Mouse (Mus musculus) MEL-GATA-1-ER (cell line): ENCODE measurements around the gene Esam.

Source experiments
- DNase-seq: peaks from one replicate; pipeline ENCODE4 v3.0.0-alpha.2; 2012; ENCODE audit warnings: low read depth; ENCODE audit errors: extremely low read depth

Gene Esam

DNA sequence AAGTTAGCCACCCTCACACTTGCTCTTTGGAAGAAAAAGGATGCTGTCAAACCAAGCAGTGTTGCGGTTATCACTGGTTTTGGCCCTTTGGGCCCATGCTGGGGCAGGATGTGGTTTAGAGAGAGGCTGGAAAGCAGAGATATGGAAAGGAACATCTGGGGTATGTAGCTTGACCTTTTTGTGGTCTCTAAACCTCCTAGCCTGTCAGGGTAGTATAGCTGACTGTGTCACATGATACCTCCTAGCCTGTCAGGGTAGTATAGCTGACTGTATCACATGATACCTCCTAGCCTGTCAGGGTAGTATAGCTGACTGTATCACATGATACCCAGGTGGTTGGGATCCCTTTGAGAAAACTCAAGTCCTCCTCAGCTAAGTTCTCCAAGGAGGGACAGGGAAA, 26.4 kb downstream of the Esam start:
- DNase-seq = peak; percentile 93

DNA sequence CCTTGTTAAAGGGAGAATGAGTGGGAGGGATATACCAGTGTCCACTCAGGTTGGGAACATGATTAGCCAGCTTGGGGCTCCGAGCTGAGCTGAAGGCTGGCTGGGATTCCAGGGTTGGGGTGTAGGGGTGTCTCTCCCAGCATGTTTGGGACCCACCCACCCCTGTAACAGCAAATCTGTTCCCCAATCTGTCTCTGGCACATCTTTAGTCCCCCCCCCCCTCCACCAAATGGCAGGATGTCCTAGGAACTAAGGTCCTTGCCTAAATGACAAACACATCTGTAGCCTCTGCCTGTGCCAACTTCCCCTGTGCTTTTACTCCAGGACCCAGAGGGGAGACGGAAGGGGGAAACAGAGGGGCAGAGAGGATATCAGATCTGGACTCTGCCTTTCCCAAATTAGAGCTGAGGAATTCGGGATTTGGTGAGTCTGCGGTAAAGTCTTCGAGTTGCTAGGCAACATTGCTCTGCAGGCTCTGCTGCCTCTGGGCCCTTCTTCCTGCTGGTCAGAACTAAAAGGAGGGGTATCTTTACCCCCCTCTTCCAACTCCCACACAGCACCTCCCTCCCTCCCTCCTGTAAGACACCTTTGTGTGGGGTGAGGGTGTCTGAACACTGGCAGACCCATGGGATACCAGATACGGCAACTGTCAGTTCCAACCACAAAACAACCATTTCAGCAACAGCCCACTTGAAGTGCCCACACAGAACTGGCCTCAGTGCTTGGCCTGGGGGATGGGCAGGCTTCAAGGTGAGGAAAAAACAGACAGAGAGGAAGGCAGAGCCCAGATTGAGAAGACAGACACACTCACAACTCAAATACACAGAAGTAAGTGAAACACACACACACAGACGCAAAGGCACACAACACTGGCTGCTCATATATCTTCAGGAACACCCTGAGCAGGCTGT, 27.2 kb downstream of the Esam start, which contains the start of gene Siae:
Siae (plus strand) TSS at position 861 of the 911 bp plus-strand sequence.
- DNase-seq = no peak

DNA sequence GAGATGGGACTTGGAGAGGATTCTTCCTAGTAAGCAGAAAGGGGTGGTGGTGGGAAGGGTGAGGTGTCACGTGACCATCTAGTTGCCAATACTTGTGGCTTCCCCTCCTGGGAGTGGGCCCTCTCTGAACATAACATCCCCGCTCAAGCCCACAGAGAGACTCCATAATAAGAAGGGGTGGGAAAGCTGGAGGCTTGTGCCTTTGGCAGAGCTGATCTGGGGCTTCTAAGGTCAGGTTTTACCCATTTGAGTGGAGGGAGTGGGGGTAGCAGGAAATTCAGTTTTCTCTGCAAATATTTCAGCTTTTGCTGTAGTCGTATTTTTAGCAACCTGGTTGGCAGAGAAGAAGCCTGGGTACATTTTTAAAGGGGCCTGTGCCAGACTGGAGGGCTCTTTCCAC, 28.5 kb downstream of the Esam start:
- no peak for DNase-seq

DNA sequence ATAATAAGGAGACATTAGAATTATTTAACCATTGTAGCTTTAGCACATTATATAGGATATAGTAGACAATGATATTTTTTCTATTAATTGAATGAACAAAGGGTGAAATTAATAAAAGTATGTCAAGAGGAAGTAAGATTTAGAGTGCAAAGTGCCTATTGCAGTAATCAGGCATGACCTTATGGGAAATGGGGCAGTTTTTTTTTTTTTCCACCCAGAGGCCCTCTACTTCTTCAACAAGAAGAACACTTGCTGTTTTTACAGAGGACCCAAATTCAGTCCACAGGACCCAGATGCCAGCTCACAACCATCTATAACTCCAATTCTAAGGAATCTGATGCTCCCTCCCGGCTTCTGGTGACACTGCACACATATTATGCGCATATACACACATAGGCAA, 32.7 kb downstream of the Esam start:
- no peak for DNase-seq

DNA sequence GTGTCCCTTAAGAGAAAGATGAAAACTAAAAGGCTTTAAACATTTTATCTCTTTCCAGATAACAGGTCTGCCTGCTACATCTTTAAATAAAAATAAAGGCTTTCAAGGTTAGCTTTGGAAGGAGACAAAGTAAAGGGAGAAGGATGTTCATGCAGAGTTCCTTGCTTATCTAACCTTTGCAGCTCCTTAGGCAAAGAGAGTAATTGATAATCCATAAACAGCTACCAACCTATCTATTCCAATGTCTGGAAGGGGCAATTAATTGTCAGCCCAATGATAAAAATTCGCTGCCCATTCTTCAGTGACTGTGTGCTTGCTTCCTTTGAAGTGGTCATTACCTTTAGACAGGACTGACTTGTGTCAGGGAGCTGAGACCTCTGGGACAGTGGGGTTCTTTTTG, 35.9 kb downstream of the Esam start:
- no peak for DNase-seq

DNA sequence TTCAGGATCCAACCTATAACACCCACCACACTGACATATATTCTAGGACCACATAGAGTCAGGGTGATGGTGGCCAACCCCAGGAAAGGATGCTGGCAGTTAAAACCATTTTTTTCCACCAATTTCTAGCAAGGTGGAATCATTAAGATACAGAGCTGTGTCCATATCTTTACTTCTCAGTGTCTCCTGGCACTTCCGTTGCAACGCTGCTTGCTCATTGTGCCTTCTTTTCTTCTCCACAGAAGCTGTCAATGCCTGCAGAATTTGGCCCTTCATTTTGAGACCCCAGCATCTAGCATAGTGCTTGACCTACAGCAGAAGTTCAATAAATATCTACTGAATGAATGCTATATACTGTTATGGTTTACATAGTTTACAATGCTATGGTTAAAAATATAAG, 39.1 kb downstream of the Esam start:
- peak; percentile 73 for DNase-seq

DNA sequence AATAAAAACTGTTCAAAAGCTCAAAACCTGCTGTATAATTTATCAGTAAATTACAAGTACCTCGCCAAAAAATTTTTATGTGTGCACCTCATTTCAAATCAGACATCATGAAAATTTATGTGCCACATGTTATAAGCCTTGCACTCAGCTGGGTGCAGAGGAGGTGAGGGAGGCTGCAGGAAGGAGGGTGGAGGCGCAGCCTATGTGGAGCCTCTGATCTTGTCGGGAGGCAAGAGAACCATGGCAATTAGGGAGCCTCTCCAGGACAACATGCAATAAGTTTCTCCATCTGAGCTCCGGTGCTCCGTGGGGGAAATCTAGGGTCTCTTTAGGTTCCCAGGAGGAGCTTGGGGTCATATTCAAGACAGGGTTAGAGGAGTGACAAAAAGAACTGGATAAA, 39.6 kb downstream of the Esam start:
- DNase-seq = no peak

DNA sequence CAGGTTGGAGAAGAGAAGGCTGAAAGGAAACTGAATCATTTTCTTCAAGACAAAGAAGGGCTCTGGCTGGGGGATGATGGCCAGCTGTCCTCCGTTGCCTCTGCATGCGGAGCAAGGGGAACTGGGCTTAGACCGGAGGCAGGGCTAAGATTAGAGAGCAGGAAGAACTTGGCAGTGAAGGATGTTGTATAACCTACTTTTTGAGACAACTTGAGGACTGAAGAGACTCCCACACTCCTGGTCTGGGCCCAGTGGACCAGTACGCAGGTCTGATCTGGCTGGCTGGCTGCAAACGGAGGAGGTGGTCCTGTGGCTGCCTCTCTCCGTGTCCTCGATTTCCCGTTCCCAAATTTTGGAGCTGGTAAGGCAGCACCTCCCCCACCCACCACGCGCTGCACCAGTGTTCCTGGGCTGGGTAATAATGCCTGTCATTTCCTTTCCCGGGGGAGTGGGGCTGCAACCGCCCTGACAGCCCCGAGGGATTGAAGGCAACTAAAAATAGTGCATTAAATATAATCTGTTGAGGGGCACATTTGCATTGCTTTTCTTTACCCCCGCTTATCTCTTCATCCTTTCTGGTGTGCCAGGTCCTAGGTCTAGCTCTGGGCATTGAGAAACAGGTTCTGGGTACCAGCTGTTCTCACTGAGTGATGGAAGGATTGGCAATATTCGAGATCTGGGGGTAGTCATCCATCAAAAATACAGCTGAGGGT, 40.2 kb downstream of the Esam start:
- no peak for DNase-seq

DNA sequence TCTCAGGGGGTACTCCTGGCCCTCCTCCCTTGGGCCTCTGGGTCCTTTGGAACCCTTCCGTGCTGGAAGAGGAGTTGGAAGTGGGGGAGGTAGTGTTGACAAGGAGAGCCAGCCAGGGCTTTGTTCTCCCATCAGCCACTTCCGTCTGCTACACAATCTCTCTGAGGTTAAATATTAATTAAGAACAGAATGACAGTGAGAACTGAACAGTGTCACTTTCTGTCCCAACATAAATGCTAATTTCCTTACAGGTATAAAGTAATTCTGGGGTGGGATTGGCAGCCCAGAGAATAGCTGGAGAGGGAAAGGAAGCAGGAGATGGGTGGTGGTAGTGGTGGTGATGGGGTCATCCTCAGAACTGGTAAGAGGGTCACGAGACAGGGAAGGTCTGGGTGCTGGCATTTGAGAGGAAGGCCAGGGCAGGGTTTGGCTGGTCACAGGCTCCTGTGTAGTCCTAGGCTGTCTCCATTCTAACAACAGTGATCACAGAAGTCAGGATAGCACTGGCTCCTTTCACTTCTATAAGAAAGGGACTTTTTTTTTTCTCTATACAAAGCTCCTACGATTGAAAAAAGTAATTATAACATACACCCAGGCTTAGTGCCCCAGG, 40.8 kb downstream of the Esam start:
- no peak for DNase-seq

DNA sequence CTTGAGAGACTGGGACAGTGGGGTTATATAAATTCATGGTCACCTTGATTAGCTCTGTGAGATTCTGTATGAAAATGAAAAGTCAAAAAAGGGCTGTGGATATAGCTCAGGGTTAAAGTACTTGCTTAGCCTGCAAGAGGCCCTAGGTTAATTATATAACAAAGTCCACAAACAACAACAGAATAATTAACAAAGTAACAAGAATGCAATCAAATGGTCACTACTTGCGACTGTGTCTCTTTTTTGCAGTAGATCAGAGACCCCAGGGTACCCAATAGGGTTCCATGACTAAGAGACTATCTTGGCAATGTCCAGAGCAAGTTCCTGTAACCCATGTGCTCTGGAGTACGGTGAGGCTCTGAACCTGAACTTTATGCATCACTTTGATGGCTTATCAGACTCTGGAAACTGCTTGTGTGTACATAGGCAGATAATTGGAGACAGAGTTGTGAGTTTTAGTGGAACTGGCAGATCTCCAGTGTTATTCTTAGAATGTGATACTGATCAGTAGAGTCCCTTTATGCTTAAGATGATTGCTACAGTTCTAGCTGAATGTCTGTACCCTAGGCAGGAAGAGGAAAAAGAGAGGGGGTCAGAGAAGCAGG, 41.5 kb downstream of the Esam start:
- no peak for DNase-seq

DNA sequence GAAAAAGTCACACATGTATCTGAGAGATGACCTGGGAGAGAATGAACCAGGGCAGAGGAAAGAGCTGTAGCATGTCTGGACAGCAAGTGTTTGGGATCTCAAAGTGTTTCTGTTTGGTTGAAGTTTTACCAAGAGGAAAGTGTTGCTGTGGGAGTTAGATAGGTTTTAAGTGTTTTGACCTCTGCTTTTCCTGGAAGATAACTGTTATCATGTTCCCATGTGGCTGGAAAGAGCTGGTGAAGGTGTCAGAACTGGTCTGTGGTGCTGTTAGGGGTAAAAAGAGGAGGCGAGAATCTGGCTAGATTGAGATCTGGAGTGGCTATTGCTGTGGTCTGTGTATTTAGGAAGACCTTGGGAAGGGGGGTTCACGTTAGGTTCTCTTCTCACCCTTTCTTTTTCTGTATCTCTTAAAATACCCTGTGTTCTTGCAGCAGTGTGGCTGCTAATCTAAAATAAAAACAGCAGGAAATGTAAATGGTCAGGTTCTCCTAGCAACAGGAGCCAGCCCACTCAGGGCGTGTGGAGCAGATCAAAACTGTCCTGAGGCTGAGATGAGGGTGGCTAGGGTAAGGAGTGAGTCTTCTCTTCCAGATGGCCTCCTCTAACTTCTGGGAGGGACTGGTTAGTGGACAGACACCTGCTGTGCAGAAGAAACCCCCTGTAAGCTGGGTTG, 44.5 kb downstream of the Esam start:
- DNase-seq = no peak

DNA sequence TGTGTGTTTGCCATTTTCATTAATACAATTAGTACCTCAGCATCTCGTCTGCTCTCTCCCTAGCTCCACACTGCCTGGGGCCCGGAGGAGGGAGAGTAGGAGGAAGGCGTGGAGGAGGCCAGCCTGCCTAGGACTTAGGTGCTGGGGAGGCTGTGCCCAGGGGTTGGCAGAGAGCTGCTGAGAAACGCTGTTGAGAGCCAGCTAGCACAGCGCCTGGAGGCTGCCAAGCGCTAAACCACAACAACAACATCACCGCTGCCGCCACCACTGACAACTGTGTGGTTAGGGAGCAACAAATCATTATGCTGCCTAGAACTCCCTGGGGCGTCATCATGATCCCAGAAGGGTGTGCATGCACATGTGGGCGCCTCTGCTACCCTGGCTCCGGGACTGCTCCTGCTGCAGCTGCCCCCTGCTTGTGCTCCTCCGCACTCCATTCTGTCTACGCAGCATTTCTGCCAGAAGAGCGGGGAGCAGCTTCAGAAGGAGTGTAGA, 48.6 kb downstream of the Esam start:
- no peak for DNase-seq

DNA sequence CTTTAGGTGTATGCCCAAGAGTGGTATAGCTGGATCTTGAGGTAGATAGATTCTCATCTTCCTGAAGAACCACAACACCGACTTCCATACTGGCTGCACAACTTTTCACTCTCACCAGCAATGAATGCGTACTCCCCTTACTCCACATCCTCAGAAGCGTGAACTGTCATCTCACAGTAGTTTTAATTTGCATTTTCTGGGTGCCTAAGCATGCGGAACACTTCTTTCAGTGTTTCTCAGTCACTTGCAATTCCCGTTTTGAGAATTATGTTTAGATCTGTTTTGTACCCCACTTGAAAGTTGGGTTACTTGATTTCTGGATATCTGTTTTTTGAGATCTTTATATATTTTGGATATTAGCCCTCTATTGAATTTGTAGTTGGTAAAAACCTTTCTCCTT, 55.7 kb downstream of the Esam start:
- DNase-seq = no peak

DNA sequence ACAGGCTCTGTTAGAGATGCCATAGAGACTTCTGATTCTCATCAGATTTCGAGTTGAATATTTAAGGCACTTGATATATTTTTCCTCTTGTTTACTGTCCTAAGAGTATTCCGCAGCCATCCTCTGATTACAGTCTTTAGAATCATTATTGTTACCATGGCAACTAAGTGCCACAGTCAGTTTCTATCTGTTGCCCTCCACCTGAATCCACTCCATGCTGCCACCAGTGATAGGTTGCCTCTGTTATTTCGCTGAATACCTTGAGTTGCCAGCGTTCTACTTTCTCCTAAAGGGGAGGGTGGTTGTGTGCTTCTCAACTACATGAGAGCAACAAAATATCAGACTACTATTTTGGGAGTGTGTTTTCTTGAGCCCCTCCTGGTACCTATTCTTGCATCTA, 58.8 kb downstream of the Esam start:
- DNase-seq = no peak
